Mouse (Mus musculus): ENCODE measurements around the gene Nckap5l.

Gene Nckap5l

GRCm38 (mm10) chr15:99457606-99458401, at the start of gene Nckap5l:
TSS of gene Nckap5l (minus strand) at chr15:99457748.
- peak; percentile 92 for DNase-seq (ENCODE audit: low spot score)

DNA sequence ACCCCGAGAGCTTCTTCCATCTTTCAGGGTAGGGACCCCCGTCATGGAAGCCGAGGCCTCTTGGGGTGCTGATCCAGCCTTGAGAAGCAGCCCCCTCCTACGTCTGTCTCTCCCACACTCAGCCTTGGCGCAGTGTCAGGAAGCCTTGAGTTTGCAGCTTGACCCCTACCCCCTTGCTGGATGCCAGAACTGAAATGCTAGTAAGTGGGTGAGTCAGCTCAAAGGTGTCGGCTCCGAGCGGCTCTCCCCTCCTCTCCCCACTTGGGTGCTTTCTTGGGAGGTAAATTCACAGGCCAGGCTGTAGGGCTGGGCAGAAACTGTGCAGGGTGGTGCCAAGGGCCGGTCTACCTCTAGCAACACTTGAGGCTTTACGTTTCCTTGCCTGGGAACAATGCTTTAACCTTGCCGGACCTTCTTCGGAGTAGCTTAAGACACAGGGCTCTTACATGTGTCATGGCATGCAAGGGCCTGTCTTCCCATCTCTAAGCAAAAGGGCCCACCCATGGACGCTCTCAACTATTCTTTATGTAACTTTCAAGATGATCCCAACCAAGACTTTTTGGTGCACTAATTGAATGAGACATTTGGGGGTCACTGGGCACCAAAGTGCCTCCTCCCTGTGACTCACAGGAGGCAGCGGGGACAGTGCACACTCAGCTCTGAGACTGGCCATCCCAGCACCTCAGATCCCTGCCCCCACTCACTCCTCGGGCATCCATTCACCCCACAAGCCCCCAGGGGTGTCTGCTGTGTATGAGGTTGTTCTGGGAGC, 48.0 kb upstream of the Nckap5l start:
- DNase-seq (ENCODE audit: low spot score) = no peak

GRCm38 (mm10) chr15:99503256-99503655, 45.7 kb upstream of the Nckap5l start:
- no peak for DNase-seq (ENCODE audit: low spot score)

GRCm38 (mm10) chr15:99502311-99502831, 44.8 kb upstream of the Nckap5l start:
- DNase-seq (ENCODE audit: low spot score) = no peak

DNA sequence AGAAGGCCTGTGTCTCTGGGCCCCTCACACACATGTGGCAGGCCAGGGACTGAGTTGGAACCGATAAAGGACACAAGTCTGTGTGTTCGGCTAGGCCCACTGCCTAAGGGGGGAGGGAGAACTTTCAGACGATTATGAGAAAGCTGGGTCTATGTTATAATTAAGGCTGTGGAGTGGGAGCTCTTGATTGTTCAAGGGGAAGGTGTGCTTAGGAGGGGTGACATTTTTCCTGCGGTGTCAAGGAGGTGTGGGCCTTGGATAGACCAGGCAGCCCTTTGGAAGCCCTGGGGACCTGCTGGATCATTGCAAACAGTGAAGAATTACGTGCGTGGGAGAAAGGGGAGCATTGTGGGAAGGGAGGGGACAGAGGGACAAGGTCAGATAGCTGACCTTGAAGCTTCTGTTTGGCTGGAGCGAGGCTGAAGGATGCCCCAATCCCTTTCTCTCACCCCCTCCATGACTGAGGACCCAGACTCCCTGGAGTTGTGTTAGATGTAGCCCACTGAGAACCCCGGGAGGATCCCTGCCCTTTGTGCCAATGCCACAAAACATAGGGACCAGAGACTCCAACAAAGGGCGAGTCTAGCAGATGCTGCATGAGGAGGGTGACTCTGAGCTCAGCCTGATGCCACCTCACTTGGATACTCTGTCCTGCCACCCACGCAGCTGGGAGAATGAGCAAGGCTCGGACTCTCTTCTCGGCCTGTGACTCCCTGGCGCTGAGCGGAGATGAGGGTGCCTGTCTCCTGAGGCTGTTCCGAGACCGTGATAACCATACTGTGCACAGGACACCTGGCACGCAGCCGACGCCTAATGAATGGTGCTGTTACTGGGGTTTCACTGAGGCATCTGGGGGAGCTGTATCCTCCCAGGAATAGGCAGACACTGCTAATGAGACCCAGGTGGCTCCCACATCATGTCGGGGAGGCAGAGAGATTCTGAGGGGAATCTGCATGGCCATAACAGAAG, 44.0 kb upstream of the Nckap5l start:
- no peak for DNase-seq (ENCODE audit: low spot score)

DNA sequence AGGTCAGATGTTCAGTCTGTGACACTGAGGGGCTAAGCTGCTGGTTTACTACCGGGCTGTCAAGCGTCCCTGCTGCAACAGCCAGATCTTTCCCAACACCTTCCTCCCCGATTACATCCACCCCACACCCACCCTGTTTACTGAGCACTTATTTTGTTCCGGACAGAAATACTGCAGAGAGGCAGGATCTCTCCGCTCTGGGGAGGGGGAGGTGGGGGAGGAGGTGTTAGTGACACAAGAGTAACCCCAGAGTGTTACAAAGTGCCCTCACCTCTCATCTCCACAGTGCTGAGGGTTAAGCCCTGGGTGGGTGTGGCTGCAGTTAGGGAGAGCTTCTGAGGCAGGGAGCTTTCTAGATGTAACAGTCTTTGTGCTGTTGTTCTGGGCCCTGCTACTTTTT, 42.8 kb upstream of the Nckap5l start:
- no peak for DNase-seq (ENCODE audit: low spot score)

- no peak for DNase-seq (ENCODE audit: low spot score)
Measured at GRCm38 (mm10) chr15:99499726-99500125, 42.2 kb upstream of the Nckap5l start.

DNA sequence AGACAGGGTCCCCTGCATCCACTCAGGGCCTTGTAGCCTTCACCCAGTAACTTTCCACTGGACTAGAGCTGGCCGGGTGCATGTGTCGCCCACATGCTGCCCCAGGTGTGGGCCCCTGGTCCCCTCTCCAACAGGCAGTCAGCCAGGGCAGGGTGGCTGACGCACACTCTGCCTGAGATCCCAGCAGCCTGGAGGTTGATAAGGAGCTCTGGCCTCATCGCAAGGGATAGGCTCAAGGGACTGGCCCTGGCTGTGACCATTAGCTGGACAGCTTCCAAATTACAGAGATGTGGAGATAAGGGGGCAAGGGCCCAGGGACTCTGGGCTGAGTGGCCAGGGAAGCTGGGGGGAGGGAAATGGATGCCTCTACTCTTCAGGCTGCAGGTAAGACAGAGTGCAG, 41.2 kb upstream of the Nckap5l start:
- no peak for DNase-seq (ENCODE audit: low spot score)

GRCm38 (mm10) chr15:99498356-99498755, 40.8 kb upstream of the Nckap5l start:
- no peak for DNase-seq (ENCODE audit: low spot score)

DNA sequence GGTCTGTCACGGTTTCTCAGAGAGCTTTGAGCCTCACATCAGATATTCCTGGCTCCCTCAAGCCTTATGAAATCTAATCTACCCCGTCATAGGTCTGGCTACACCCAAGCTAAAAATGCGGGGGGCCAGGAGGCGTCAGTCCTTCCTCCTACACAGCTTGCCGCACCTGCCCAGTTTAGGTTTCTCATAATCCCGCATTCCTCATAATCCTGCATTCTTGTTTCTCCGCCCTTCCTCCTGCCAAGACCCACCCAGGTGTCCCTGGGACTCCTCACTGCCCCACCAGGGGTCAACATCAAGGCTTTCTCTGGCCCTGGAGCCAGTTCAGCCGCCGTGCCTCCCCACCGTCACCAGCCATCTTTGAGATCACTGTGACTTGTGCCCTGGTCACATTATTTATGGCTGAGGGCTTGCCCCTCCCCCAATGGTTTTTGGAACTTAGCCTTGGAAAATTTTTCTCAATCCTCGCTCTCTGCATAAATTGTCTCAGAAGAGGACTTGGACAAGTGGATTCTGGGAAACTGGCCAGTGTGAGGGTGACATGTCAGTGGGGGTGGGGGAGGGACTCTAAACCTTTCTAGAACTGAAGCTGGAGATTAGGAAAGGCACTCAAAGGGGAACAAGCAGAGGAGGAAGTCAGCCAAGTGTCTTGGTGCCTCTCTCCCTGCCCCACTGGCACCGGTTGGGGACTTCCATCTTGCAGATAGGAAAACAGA, 40.1 kb upstream of the Nckap5l start:
- no peak for DNase-seq (ENCODE audit: low spot score)

GRCm38 (mm10) chr15:99497061-99497460, 39.5 kb upstream of the Nckap5l start:
- DNase-seq (ENCODE audit: low spot score) = no peak

DNA sequence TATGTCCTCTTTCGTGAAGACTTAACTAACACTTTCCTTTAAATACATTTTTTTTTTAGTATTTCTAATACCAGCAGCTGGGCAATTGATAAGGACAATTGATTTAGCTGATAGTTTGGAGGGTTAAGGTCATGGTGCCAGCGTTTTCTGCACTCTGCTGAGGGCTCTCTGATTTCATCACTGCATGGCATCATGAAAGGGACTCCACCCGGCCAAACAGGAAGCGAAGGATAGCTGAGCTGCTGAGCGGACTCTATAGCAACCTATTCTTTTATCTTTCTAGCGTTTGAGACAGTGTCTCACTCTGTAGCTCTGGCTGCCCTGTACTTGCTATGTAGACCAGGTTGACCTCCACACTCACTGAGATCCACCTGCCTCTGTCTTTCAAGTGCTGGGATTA, 27.2 kb upstream of the Nckap5l start:
- DNase-seq (ENCODE audit: low spot score) = no peak

DNA sequence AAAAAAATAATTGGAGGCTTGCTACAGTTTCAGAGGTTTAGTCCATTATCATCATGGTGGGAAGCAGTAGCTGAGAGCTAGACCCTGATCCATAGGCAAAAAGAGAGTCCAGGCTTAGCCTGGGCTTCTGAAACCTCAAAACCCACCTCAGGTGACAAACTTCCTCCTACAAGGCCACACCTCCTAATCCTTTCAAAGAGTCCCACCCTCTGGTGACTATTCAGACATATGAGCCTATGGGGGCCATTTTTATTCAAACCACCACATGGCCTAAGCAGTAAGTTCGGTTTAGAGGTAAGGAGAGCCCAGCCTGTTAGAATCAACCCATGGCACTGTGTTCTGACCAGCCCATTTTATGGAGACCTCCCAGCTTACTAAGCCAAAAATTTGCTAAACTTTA, 18.3 kb upstream of the Nckap5l start:
- DNase-seq (ENCODE audit: low spot score) = no peak

GRCm38 (mm10) chr15:99474576-99474926, 17.0 kb upstream of the Nckap5l start, which contains the start of gene Bcdin3d:
TSS of gene Bcdin3d (minus strand) at chr15:99474730.
- peak; percentile 87 for DNase-seq (ENCODE audit: low spot score)

- no peak for DNase-seq (ENCODE audit: low spot score)
Measured at GRCm38 (mm10) chr15:99473801-99474575, 16.4 kb upstream of the Nckap5l start.

- no peak for DNase-seq (ENCODE audit: low spot score)
Measured at GRCm38 (mm10) chr15:99472972-99473371, 15.4 kb upstream of the Nckap5l start.

GRCm38 (mm10) chr15:99471677-99472063, 14.1 kb upstream of the Nckap5l start:
- DNase-seq (ENCODE audit: low spot score) = peak; percentile 43

- DNase-seq (ENCODE audit: low spot score) = peak; percentile 52
Measured at GRCm38 (mm10) chr15:99470971-99471676, 13.6 kb upstream of the Nckap5l start.

GRCm38 (mm10) chr15:99470224-99470761, 12.7 kb upstream of the Nckap5l start:
- no peak for DNase-seq (ENCODE audit: low spot score)

GRCm38 (mm10) chr15:99469736-99470135, 12.2 kb upstream of the Nckap5l start:
- DNase-seq (ENCODE audit: low spot score) = no peak

All from T-cell, adult 2 months (primary cell).